Mouse (Mus musculus): ENCODE data around the gene Gm4869. TPM values are rescaled to one million over a fixed set of nuclear protein-coding genes. Genes with fewer than 3 reads are reported as not detected.
"Not testable (repeated sequence)": the region's sequence is repeated elsewhere in the genome, so short reads cannot be mapped to it uniquely, and the experiment has no call there.

Gm4869 gene
- total and polyA plus RNA-seq, 2 experiments from 2014 or later = not detected

DNA sequence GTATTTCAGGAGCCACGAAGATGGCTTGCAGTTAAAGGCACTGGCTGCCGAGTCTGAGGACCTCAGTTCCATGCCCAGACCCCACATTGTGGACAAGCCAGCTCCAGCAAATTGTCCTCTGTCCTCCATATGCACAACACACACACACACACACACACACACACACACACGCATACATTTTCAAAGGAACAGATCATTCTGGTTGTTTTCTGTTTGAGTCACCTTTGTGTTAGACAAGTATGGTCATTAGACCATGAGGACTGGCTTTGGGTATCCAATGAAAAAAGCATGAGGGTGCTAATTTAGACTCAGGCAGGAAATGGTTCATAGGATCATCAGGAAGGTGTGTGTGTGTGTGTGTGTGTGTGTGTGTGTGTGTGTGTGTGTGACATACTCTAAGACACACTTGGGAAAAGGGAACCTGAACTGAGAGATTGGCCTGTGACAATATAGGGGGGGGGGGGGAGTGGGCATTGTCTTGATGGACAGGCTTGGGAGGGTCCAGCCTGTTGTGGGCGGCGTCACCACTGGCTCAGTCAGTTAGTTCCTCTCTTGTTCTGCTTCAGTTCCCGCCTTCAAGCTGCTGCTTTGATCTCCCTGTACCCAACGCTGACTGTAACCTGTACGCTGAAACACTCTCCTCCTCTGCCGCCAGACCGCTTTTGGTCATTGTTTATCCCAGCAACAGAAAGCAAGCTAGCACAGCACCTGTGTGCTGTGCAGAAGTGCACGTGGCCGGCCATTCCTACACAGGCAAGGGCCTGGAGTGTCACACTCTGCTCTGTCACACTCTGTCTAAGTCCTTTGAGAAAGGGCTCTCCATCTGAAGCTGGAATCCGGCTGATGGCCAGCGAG, 56.8 kb downstream of the Gm4869 start:
- H3K27ac ChIP-seq = no peak overlapping the region

GRCm38 (mm10) chr5:140502925-140503324, 57.5 kb downstream of the Gm4869 start:
- H3K4me1 ChIP-seq (ENCODE audit: insufficient read depth, low read length); H3K4me3 ChIP-seq (ENCODE audit: low read length); ATAC-seq; DNase-seq (ENCODE audit: low spot score); H3K27me3 ChIP-seq (ENCODE audit: insufficient read depth, low read length); H3K27ac ChIP-seq; H3K36me3 ChIP-seq (ENCODE audit: insufficient read depth, low read length); H3K9me3 ChIP-seq (ENCODE audit: low read length): not testable (repeated sequence)
- 0 out of 2 replicates have a peak overlapping the region, but pooled peaks have one; percentile 17 for H3K9ac ChIP-seq (replicated peaks; ENCODE audit: low read length)
- WGBS = 2% methylated on average over 12 of the region's 12 CpGs
- H3K4me2 ChIP-seq (ENCODE audit: low read depth, low read length) = peak overlapping the region; percentile 37; the same call in 1 of the 2 replicates

More for the DNA sequence above, 56.8 kb downstream of the Gm4869 start:
- Histone ChIP-seq H3K27me3 (ENCODE audit: insufficient read depth, low read length) (no peaks in the 10 kb centered on the region), H3K36me3 (ENCODE audit: insufficient read depth, low read length) (no peaks in the 10 kb centered on the region), H3K4me1 (ENCODE audit: insufficient read depth, low read length) (peaks cover 8% of the 10 kb centered on the region), H3K4me3 (ENCODE audit: low read length) (no peak overlapping the region), H3K9me3 (ENCODE audit: low read length) (no peaks in the 10 kb centered on the region), H3K4me2 (ENCODE audit: low read depth, low read length) (peak overlapping the region; percentile 37; the same call in 1 of the 2 replicates), H3K9ac (replicated peaks; ENCODE audit: low read length) (peak overlapping the region; percentile 17; the same call in 1 of the 2 replicates)
- no peak for TF ChIP-seq CTCF (IDR thresholded peaks at IDR 0.05; ENCODE audit: low read depth)
- 20% methylated on average over 14 of the region's 14 CpGs for WGBS
- no peak for DNase-seq (ENCODE audit: low spot score)
- no peak for ATAC-seq

GRCm38 (mm10) chr5:140505208-140505780, 59.8 kb downstream of the Gm4869 start, which contains the start of gene Chst12:
Chst12 (plus strand) TSS chr5:140505550.
- under 1% methylated on average over 37 of the region's 38 CpGs for WGBS
- ATAC-seq (peak; percentile 97), DNase-seq (ENCODE audit: low spot score) (peak; percentile 100)
- Histone ChIP-seq H3K4me3 (ENCODE audit: low read length) (peak within 1 kb of the TSS; percentile 59), H3K4me2 (ENCODE audit: low read depth, low read length) (peak within 1 kb of the TSS; percentile 64), H3K9ac (replicated peaks; ENCODE audit: low read length) (peak within 1 kb of the TSS; percentile 79), H3K27me3 (ENCODE audit: insufficient read depth, low read length) (no peaks in the 10 kb centered on the region), H3K9me3 (ENCODE audit: low read length) (no peaks in the 10 kb centered on the region), H3K4me1 (ENCODE audit: insufficient read depth, low read length) (peaks cover 20% of the 10 kb centered on the region), H3K27ac (peak within 1 kb of the TSS; percentile 80), H3K36me3 (ENCODE audit: insufficient read depth, low read length) (no peaks in the 10 kb centered on the region)
- peak; percentile 36; the same call in 1 of the 2 replicates for TF ChIP-seq CTCF (IDR thresholded peaks at IDR 0.05; ENCODE audit: low read depth)

GRCm38 (mm10) chr5:140506096-140506794, 60.8 kb downstream of the Gm4869 start:
- H3K36me3 ChIP-seq (ENCODE audit: insufficient read depth, low read length) = no peaks in the 10 kb centered on the region
- peak overlapping the region; percentile 80; the same call in 1 of the 2 replicates for H3K27ac ChIP-seq
- peak overlapping the region; percentile 79 for H3K9ac ChIP-seq (replicated peaks; ENCODE audit: low read length)
- ATAC-seq (peak; percentile 6; the same call in 1 of the 2 replicates), DNase-seq (ENCODE audit: low spot score) (peak; percentile 36)
- peak overlapping the region; percentile 64 for H3K4me2 ChIP-seq (ENCODE audit: low read depth, low read length)
- H3K4me1 ChIP-seq (ENCODE audit: insufficient read depth, low read length) = peaks cover 22% of the 10 kb centered on the region
- no peaks in the 10 kb centered on the region for H3K9me3 ChIP-seq (ENCODE audit: low read length)
- no peaks in the 10 kb centered on the region for H3K27me3 ChIP-seq (ENCODE audit: insufficient read depth, low read length)
- H3K4me3 ChIP-seq (ENCODE audit: low read length) = peak overlapping the region; percentile 59
- no peak for TF ChIP-seq CTCF (IDR thresholded peaks at IDR 0.05; ENCODE audit: low read depth)
- 36% methylated on average over 22 of the region's 22 CpGs for WGBS

DNA sequence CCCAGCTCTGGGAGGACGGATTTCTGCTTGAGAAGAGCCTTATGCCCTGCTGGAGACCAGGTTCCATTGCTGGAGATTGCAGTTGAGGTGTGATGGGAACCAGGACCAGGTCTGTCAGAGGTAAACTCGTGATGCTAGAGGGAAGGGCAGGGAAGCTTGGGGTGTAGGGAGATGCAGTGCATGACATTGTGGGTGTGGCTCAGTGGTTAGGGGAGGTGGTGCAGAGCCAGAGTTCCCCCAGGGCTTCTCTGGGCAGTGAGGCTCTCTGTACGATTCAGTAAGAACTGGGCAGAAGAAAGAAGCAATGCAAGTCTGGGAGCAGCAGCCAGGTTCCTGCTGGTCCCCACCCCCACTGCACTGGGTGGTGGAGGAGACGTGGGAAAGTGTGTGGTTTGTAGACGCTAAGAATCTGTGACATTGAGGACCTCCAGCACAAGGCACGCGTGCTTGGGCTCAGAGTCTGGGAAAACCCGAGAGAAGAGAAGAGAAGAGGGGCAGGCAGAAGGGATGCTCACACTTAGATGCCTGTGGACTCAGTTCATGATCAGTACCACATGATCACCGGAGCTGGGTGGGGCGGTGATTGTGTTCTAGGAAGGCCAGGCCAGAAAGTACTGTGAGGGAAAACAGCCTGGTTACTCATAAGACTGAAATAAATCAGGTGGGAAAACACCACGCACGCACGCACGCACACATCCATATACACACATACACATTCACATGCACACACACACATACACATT, 62.2 kb downstream of the Gm4869 start:
- H3K4me2 ChIP-seq (ENCODE audit: low read depth, low read length) = no peak overlapping the region
- peaks cover 22% of the 10 kb centered on the region for H3K4me1 ChIP-seq (ENCODE audit: insufficient read depth, low read length)
- DNase-seq (ENCODE audit: low spot score) (no peak), ATAC-seq (no peak)
- TF ChIP-seq CTCF (IDR thresholded peaks at IDR 0.05; ENCODE audit: low read depth) = no peak
- 80% methylated on average over 14 of the region's 14 CpGs for WGBS
- H3K9ac ChIP-seq (replicated peaks; ENCODE audit: low read length) = no peak overlapping the region
- H3K36me3 ChIP-seq (ENCODE audit: insufficient read depth, low read length) = no peaks in the 10 kb centered on the region
- no peaks in the 10 kb centered on the region for H3K9me3 ChIP-seq (ENCODE audit: low read length)
- no peaks in the 10 kb centered on the region for H3K27me3 ChIP-seq (ENCODE audit: insufficient read depth, low read length)
- H3K27ac ChIP-seq = no peak overlapping the region
- no peak overlapping the region for H3K4me3 ChIP-seq (ENCODE audit: low read length)

DNA sequence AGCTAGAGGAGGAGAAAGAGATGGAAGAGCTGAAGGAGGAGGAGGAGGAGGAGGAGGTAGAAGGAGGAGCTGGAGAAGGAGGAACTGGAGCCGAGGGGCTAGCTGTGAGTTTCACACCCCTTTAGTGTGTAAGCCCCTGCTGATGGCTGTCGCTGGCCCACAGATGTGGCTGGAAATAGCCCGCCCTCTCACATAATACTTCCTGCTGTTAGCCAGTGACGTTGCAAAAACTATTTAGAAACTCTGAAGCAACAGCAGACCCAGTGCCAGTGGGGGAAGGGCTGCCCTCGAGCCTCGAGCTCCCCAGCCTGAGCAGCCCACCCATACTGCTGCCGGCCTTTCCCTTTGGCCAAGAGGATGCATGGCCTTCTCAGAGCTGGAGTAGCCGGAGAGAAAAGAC, 63.2 kb downstream of the Gm4869 start:
- DNase-seq (ENCODE audit: low spot score) = no peak
- Histone ChIP-seq H3K9ac (replicated peaks; ENCODE audit: low read length) (no peak overlapping the region), H3K4me3 (ENCODE audit: low read length) (no peak overlapping the region), H3K27me3 (ENCODE audit: insufficient read depth, low read length) (no peaks in the 10 kb centered on the region), H3K27ac (no peak overlapping the region), H3K4me1 (ENCODE audit: insufficient read depth, low read length) (peaks cover 22% of the 10 kb centered on the region), H3K9me3 (ENCODE audit: low read length) (no peaks in the 10 kb centered on the region), H3K4me2 (ENCODE audit: low read depth, low read length) (no peak overlapping the region), H3K36me3 (ENCODE audit: insufficient read depth, low read length) (no peaks in the 10 kb centered on the region)
- ATAC-seq = no peak
- TF ChIP-seq CTCF (IDR thresholded peaks at IDR 0.05; ENCODE audit: low read depth) = no peak
- WGBS = 29% methylated on average over 8 of the region's 8 CpGs
